Mouse (Mus musculus): ENCODE measurements around the gene Ensa. TPM values are rescaled to one million over a fixed set of nuclear protein-coding genes. Genes with fewer than 3 reads are reported as not detected.

The Ensa gene
- total and polyA plus RNA-seq, 3 experiments, result 17.4 to 77.7 (median 71.5) TPM

DNA sequence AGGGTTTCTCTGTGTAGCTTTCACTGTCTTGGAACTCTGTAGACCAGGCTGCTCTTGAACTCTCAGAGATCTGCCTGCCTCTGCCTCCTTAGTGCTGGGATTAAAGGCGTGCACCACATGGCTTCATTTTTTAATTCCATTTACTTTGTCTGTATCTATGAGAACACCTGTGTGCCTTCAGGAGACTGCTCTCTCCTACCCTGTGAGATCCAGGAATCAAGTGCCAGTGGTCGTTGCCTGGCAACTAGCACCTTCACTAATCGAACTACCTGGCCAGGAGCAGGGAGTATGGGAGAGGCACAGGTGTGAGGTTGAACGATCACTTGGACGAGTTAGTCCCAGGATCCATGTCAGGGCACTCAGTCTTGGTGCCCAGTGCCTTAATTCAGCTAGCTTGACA is 46.4 kb downstream of the Ensa start:
- Histone ChIP-seq H3K27ac (peak overlapping the region; percentile 96), H3K9ac (ENCODE audit: low read depth, low read length) (no peak overlapping the region), H3K79me2 (replicated peaks; ENCODE audit: control insufficient read depth, insufficient read depth, low read length) (peaks cover 4% of the 10 kb centered on the region; the same call in 1 of the 2 replicates), H3K4me1 (ENCODE audit: control insufficient read depth, insufficient read depth, low read length) (peaks cover 56% of the 10 kb centered on the region), H3K36me3 (ENCODE audit: control insufficient read depth, insufficient read depth, low read length) (peaks cover 32% of the 10 kb centered on the region), H3K4me3 (no peak overlapping the region), H3K27me3 (ENCODE audit: control insufficient read depth, insufficient read depth, low read length) (no peaks in the 10 kb centered on the region)
- intact Hi-C loops (cut with DNase I), result no loop called here
- no peak for DNase-seq
- TF ChIP-seq POLR2A (IDR thresholded peaks at IDR 0.05; ENCODE audit: insufficient read depth, low read depth, low read length) (no peak), EP300 (IDR thresholded peaks at IDR 0.05; ENCODE audit: insufficient read depth, low read depth, low read length) (no peak), CTCF (IDR thresholded peaks at IDR 0.05) (no peak)
- WGBS, result 82% methylated on average over 5 of the region's 5 CpGs

DNA sequence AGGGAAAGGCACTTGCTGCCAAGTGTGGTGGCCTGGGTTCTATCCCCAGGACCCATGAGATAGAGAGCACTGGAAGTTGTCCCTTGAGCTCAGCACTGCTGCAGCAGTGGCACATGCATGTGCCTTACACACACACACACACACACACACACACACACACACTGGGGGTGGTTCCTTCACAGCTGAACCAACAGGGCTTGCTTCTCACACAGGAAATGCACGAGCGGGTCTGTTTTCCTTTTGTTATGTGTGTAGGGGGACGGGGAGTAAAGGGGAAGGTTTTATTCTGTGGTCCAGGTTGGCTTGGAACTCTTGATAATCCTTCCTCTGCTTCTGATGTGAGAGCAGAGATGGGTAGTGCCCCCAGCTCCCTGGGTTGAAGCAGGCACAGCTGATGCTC is 47.7 kb downstream of the Ensa start:
- intact Hi-C loops (cut with DNase I), result no loop called here
- Histone ChIP-seq H3K27me3 (ENCODE audit: control insufficient read depth, insufficient read depth, low read length) (no peaks in the 10 kb centered on the region), H3K79me2 (replicated peaks; ENCODE audit: control insufficient read depth, insufficient read depth, low read length) (peaks cover 4% of the 10 kb centered on the region; the same call in 1 of the 2 replicates), H3K36me3 (ENCODE audit: control insufficient read depth, insufficient read depth, low read length) (peaks cover 25% of the 10 kb centered on the region), H3K4me3 (no peak overlapping the region), H3K9ac (ENCODE audit: low read depth, low read length) (peak overlapping the region; percentile 11), H3K4me1 (ENCODE audit: control insufficient read depth, insufficient read depth, low read length) (peaks cover 57% of the 10 kb centered on the region), H3K27ac (peak overlapping the region; percentile 96)
- no peak for TF ChIP-seq CTCF (IDR thresholded peaks at IDR 0.05)
- peak; percentile 55; the same call in 1 of the 2 replicates for TF ChIP-seq EP300 (IDR thresholded peaks at IDR 0.05; ENCODE audit: insufficient read depth, low read depth, low read length)
- DNase-seq, result no peak
- 18% methylated on average over 3 of the region's 3 CpGs for WGBS

- Histone ChIP-seq H3K4me3 (peak overlapping the region; percentile 31; the same call in 1 of the 2 replicates), H3K27me3 (ENCODE audit: control insufficient read depth, insufficient read depth, low read length) (no peaks in the 10 kb centered on the region), H3K4me1 (ENCODE audit: control insufficient read depth, insufficient read depth, low read length) (peaks cover 54% of the 10 kb centered on the region), H3K27ac (peak overlapping the region; percentile 96), H3K9ac (ENCODE audit: low read depth, low read length) (peak overlapping the region; percentile 79), H3K36me3 (ENCODE audit: control insufficient read depth, insufficient read depth, low read length) (peaks cover 22% of the 10 kb centered on the region), H3K79me2 (replicated peaks; ENCODE audit: control insufficient read depth, insufficient read depth, low read length) (peaks cover 4% of the 10 kb centered on the region; the same call in 1 of the 2 replicates)
- 24% methylated on average over 10 of the region's 10 CpGs for WGBS
- intact Hi-C loops (cut with DNase I), result no loop called here
- peak; percentile 60 to 73 for DNase-seq
- TF ChIP-seq CTCF (IDR thresholded peaks at IDR 0.05) (0 out of 2 replicates have a peak, but pooled peaks have one; percentile 4), EP300 (IDR thresholded peaks at IDR 0.05; ENCODE audit: insufficient read depth, low read depth, low read length) (peak; percentile 95), POLR2A (IDR thresholded peaks at IDR 0.05; ENCODE audit: insufficient read depth, low read depth, low read length) (peak; percentile 30; the same call in 1 of the 2 replicates)
Observed at GRCm38 (mm10) chr3:95672861-95673706, 48.3 kb downstream of the Ensa start.

GRCm38 (mm10) chr3:95673707-95674211 is 49.0 kb downstream of the Ensa start:
- 7% methylated on average over 11 of the region's 11 CpGs for WGBS

DNA sequence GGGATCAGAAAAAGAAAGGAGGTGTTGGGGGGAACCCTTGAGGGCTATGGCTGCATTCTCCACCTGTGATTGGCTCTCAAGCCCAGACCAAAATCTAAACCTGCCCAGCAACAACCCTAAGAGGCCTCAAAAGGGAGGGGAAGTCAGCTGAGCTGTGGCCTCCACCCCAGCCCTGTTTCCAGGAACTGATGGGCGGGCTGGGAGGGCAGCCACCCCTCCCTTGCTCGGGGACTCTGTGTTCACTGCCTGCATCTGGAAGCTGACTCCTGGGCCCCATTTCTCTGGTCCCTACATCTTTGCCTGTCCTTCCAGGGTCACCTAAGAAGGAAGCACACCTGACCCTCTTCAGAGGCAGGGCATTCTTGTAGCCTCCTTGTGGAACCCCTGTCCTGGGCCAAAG is 49.4 kb downstream of the Ensa start:
- 0% methylated on average over 2 of the region's 2 CpGs for WGBS
- H3K9ac ChIP-seq (ENCODE audit: low read depth, low read length), result peak overlapping the region; percentile 41; the same call in 1 of the 2 replicates
- peaks cover 48% of the 10 kb centered on the region for H3K4me1 ChIP-seq (ENCODE audit: control insufficient read depth, insufficient read depth, low read length)
- TF ChIP-seq CTCF (IDR thresholded peaks at IDR 0.05) (no peak), EP300 (IDR thresholded peaks at IDR 0.05; ENCODE audit: insufficient read depth, low read depth, low read length) (peak; percentile 99), POLR2A (IDR thresholded peaks at IDR 0.05; ENCODE audit: insufficient read depth, low read depth, low read length) (peak; percentile 82)
- no peaks in the 10 kb centered on the region for H3K27me3 ChIP-seq (ENCODE audit: control insufficient read depth, insufficient read depth, low read length)
- peaks cover 22% of the 10 kb centered on the region for H3K36me3 ChIP-seq (ENCODE audit: control insufficient read depth, insufficient read depth, low read length)
- H3K79me2 ChIP-seq (replicated peaks; ENCODE audit: control insufficient read depth, insufficient read depth, low read length), result peaks cover 4% of the 10 kb centered on the region; the same call in 1 of the 2 replicates
- H3K4me3 ChIP-seq, result peak overlapping the region; percentile 5; the same call in 1 of the 2 replicates
- DNase-seq, result peak; percentile 82 to 91
- intact Hi-C loops (cut with DNase I), result loop anchor here (2.0 kb wide), 1 partner anchor 21 kb away; no protein-coding TSS in a partner anchor
- H3K27ac ChIP-seq, result peak overlapping the region; percentile 96

More at GRCm38 (mm10) chr3:95673707-95674211, 49.0 kb downstream of the Ensa start:
- intact Hi-C loops (cut with DNase I), result loop anchor here (2.0 kb wide), 1 partner anchor 21 kb away; no protein-coding TSS in a partner anchor
- no peak for TF ChIP-seq CTCF (IDR thresholded peaks at IDR 0.05)
- no peak for TF ChIP-seq EP300 (IDR thresholded peaks at IDR 0.05; ENCODE audit: insufficient read depth, low read depth, low read length)
- TF ChIP-seq POLR2A (IDR thresholded peaks at IDR 0.05; ENCODE audit: insufficient read depth, low read depth, low read length), result peak; percentile 18; the same call in 1 of the 2 replicates
- Histone ChIP-seq H3K4me1 (ENCODE audit: control insufficient read depth, insufficient read depth, low read length) (peaks cover 50% of the 10 kb centered on the region), H3K36me3 (ENCODE audit: control insufficient read depth, insufficient read depth, low read length) (peaks cover 22% of the 10 kb centered on the region), H3K4me3 (peak overlapping the region; percentile 31; the same call in 1 of the 2 replicates), H3K27me3 (ENCODE audit: control insufficient read depth, insufficient read depth, low read length) (no peaks in the 10 kb centered on the region), H3K79me2 (replicated peaks; ENCODE audit: control insufficient read depth, insufficient read depth, low read length) (peaks cover 4% of the 10 kb centered on the region; the same call in 1 of the 2 replicates), H3K27ac (peak overlapping the region; percentile 96), H3K9ac (ENCODE audit: low read depth, low read length) (peak overlapping the region; percentile 79)
- DNase-seq, result peak; percentile 67 to 71

Measured in heart, adult 2 months (tissue).